ENCODE assay signal across 11 mouse cellular contexts in the genomic region with DNA sequence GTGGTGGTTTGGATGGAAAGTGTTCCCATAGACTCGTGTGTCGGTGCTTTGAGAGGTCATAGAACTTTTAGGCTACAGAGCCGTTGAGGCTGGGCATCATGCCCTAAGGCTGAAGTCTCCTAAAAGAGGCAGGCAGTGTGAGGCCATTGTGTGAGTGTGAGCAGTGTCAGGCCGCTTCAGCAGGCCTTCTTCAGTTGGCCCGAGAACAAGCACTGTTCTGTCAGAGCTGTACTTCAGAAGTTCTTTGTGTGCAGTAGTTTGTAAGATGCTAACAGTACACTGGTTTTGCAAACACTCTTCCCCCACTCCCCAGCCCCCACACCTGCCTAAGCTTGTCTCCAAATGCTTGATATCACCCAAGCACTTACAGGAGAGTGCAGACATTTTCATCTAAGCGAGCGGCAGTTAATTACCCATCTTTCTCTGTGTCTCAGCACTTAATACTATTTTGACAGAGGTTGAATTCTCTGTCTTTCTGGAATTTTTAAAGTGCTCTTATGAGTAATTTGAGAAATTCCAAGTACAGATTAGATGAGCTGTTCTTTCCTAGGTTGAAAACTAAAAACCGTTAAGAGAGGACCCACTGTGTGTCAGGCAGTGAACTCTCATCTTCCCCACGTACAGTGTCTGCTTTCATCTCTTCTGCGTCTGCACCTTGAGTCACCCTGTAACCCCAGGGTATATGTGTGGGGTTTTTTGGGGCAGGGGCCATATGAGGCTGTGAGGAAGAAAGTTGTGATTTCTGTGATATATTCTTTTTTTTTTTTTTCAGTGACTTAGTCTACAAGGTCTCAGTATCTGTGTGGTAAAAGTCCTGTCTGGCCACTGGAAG.
A peak's percentile ranks its signal among the peaks of the same experiment; 100 is the strongest.
DNase-seq lines count a peak whose midpoint lies in the region; ATAC-seq lines count a peak whose summit lies in the region.
"Had no signal": no experiment of that assay in that cellular context is flagged by ENCODE, and none has a peak within 500 bp of the region (broad histone marks: within the 10 kb centered on the region; RNA-seq: fewer than 3 reads in every experiment).

No protein-coding gene starts in this region.

- no peaks in the 10 kb centered on the region for H3K27me3 ChIP-seq in forebrain, embryonic 10.5 days (ENCODE audit: poor library complexity, severe bottlenecking)
- no peaks in the 10 kb centered on the region for H3K27me3 ChIP-seq in forebrain, embryonic 11.5 days (ENCODE audit: control insufficient read depth, insufficient read depth, low read length)
- H3K27me3 ChIP-seq in neural tube, embryonic 13.5 days: no peaks in the 10 kb centered on the region
- H3K27me3 ChIP-seq in hindbrain, embryonic 12.5 days: no peaks in the 10 kb centered on the region
- no peaks in the 10 kb centered on the region for H3K27me3 ChIP-seq in neural tube, embryonic 15.5 days (replicated peaks)
- H3K27me3 ChIP-seq in kidney, embryonic 16.5 days (ENCODE audit: insufficient read depth, low read length): no peaks in the 10 kb centered on the region

- H3K36me3 ChIP-seq in forebrain, embryonic 10.5 days (replicated peaks): no peaks in the 10 kb centered on the region
- H3K36me3 ChIP-seq in forebrain, embryonic 11.5 days (ENCODE audit: control insufficient read depth, insufficient read depth, low read length): no peaks in the 10 kb centered on the region
- no peaks in the 10 kb centered on the region for H3K36me3 ChIP-seq in neural tube, embryonic 13.5 days
- H3K36me3 ChIP-seq in hindbrain, embryonic 12.5 days: no peaks in the 10 kb centered on the region
- H3K36me3 ChIP-seq in neural tube, embryonic 15.5 days: no peaks in the 10 kb centered on the region
- H3K36me3 ChIP-seq in kidney, embryonic 16.5 days (ENCODE audit: insufficient read depth, low read length): no peaks in the 10 kb centered on the region

- no peak for DNase-seq in forebrain, embryonic 10.5 days (ENCODE audit: extremely low spot score, low spot score)
- no peak for DNase-seq in forebrain, embryonic 11.5 days (ENCODE audit: low spot score)
- no peak for DNase-seq in neural tube, embryonic 10.5 days (ENCODE audit: extremely low spot score, low spot score)
- DNase-seq in cerebellum, adult 11-12 months: no peak
- DNase-seq: kidney, adult 9 months; left cerebral cortex, postnatal 4 days had no signal

- H3K9me3 ChIP-seq in forebrain, embryonic 10.5 days: no peaks in the 10 kb centered on the region
- no peaks in the 10 kb centered on the region for H3K9me3 ChIP-seq in forebrain, embryonic 11.5 days (ENCODE audit: control insufficient read depth, low read length)
- H3K9me3 ChIP-seq in neural tube, embryonic 13.5 days: no peaks in the 10 kb centered on the region
- no peaks in the 10 kb centered on the region for H3K9me3 ChIP-seq in hindbrain, embryonic 12.5 days (replicated peaks)
- H3K9me3 ChIP-seq in neural tube, embryonic 15.5 days (replicated peaks): no peaks in the 10 kb centered on the region
- no peaks in the 10 kb centered on the region for H3K9me3 ChIP-seq in kidney, embryonic 16.5 days (ENCODE audit: low read length)
- H3K9me3 ChIP-seq: megakaryocyte, embryonic 14.5 days had no signal

- 75% methylated on average over 10 of the region's 10 CpGs for WGBS in forebrain, embryonic 10.5 days
- WGBS in forebrain, embryonic 11.5 days: 64% methylated on average over 10 of the region's 10 CpGs
- 62% methylated on average over 10 of the region's 10 CpGs for WGBS in neural tube, embryonic 13.5 days
- 68% methylated on average over 10 of the region's 10 CpGs for whole genome bisulfite sequencing in hindbrain, embryonic 12.5 days
- 66% methylated on average over 10 of the region's 10 CpGs for WGBS in neural tube, embryonic 15.5 days
- 80% methylated on average over 10 of the region's 10 CpGs for WGBS in kidney, embryonic 16.5 days

- H3K4me1 ChIP-seq in forebrain, embryonic 10.5 days: peaks cover 59% of the 10 kb centered on the region
- H3K4me1 ChIP-seq in forebrain, embryonic 11.5 days (replicated peaks; ENCODE audit: control insufficient read depth, insufficient read depth, low read length): peaks cover 4% of the 10 kb centered on the region; the same call in 1 of the 2 replicates
- peaks cover 69% of the 10 kb centered on the region for H3K4me1 ChIP-seq in neural tube, embryonic 13.5 days (replicated peaks)
- peaks cover 54% of the 10 kb centered on the region for H3K4me1 ChIP-seq in hindbrain, embryonic 12.5 days
- H3K4me1 ChIP-seq in neural tube, embryonic 15.5 days: peaks cover 64% of the 10 kb centered on the region
- peaks cover 10% of the 10 kb centered on the region; the same call in 1 of the 2 replicates for H3K4me1 ChIP-seq in kidney, embryonic 16.5 days (ENCODE audit: insufficient read depth, low read length)

- no peak overlapping the region for H3K9ac ChIP-seq in forebrain, embryonic 11.5 days (ENCODE audit: low read length)
- H3K9ac ChIP-seq in neural tube, embryonic 13.5 days: no peak overlapping the region
- no peak overlapping the region for H3K9ac ChIP-seq in hindbrain, embryonic 12.5 days
- H3K9ac ChIP-seq in neural tube, embryonic 15.5 days (replicated peaks): no peak overlapping the region
- H3K9ac ChIP-seq in kidney, embryonic 16.5 days (replicated peaks; ENCODE audit: low read length): no peak overlapping the region

- no peak overlapping the region for H3K4me3 ChIP-seq in forebrain, embryonic 10.5 days
- H3K4me3 ChIP-seq in forebrain, embryonic 11.5 days (ENCODE audit: low read depth, low read length): no peak overlapping the region
- no peak overlapping the region for H3K4me3 ChIP-seq in neural tube, embryonic 13.5 days
- no peak overlapping the region for H3K4me3 ChIP-seq in hindbrain, embryonic 12.5 days
- no peak overlapping the region for H3K4me3 ChIP-seq in neural tube, embryonic 15.5 days (replicated peaks)
- H3K4me3 ChIP-seq in kidney, embryonic 16.5 days (ENCODE audit: low read length): no peak overlapping the region
- H3K4me3 ChIP-seq: megakaryocyte, embryonic 14.5 days had no signal

- H3K4me2 ChIP-seq in forebrain, embryonic 11.5 days (ENCODE audit: low read depth, low read length, severe bottlenecking): no peak overlapping the region
- H3K4me2 ChIP-seq in neural tube, embryonic 13.5 days: no peak overlapping the region
- H3K4me2 ChIP-seq in hindbrain, embryonic 12.5 days (replicated peaks): no peak overlapping the region
- H3K4me2 ChIP-seq in neural tube, embryonic 15.5 days: no peak overlapping the region
- H3K4me2 ChIP-seq in kidney, embryonic 16.5 days (replicated peaks; ENCODE audit: low read depth, low read length): no peak overlapping the region

- ATAC-seq in forebrain, embryonic 11.5 days (replicated peaks; ENCODE audit: low FRiP score): no peak
- ATAC-seq in neural tube, embryonic 13.5 days (ENCODE audit: low read depth): no peak
- ATAC-seq in hindbrain, embryonic 12.5 days (ENCODE audit: low FRiP score): peak; percentile 12; the same call in 1 of the 2 replicates
- ATAC-seq in neural tube, embryonic 15.5 days (ENCODE audit: low FRiP score): peak; percentile 15; the same call in 1 of the 2 replicates
- no peak for ATAC-seq in kidney, embryonic 16.5 days (ENCODE audit: low FRiP score, low TSS enrichment)

- peak overlapping the region; percentile 51; the same call in 1 of the 2 replicates for H3K27ac ChIP-seq in forebrain, embryonic 10.5 days
- no peak overlapping the region for H3K27ac ChIP-seq in forebrain, embryonic 11.5 days (ENCODE audit: low read depth, low read length)
- peak overlapping the region; percentile 57 for H3K27ac ChIP-seq in neural tube, embryonic 13.5 days (replicated peaks)
- H3K27ac ChIP-seq in hindbrain, embryonic 12.5 days: no peak overlapping the region
- H3K27ac ChIP-seq in neural tube, embryonic 15.5 days (replicated peaks): no peak overlapping the region; the same call in 1 of the 2 replicates
- H3K27ac ChIP-seq in kidney, embryonic 16.5 days (ENCODE audit: low read length): no peak overlapping the region

Comparison
In these comparisons a context has a peak if more than half of its experiments do, and no peak if none do; other contexts are left out.
1. H3K27ac ChIP-seq: peak in forebrain, embryonic 10.5 days (single experiment) and neural tube, embryonic 13.5 days (single experiment); none in forebrain, embryonic 11.5 days (single experiment), hindbrain, embryonic 12.5 days (single experiment), neural tube, embryonic 15.5 days (single experiment) and kidney, embryonic 16.5 days (single experiment).
2. ATAC-seq: peak in hindbrain, embryonic 12.5 days (single experiment) and neural tube, embryonic 15.5 days (single experiment); none in forebrain, embryonic 11.5 days (single experiment), neural tube, embryonic 13.5 days (single experiment) and kidney, embryonic 16.5 days (single experiment).